Mouse (Mus musculus): ENCODE measurements around the gene 4933427D14Rik.

Gene 4933427D14Rik

DNA sequence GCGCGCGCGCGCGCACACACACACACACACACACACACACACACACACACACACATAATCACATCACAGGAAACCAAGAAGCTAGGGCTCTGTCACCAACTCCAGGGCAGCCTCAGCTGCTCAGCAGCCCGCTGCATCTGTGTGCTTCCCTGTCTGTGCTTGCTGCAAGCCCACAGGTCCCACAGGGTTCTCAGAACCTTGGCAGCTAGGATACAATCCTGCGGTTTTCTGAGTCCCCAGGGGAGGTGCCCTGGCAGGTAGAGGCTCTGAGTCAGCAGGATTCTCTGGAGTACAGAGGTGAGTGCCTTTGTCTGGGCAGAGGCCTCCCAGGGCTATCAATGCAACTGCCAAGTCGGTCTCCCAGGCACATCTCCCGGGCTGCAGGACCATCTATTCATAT is 64.4 kb downstream of the 4933427D14Rik start:
- DNase-seq (ENCODE audit: low read depth, low spot score): no peak

DNA sequence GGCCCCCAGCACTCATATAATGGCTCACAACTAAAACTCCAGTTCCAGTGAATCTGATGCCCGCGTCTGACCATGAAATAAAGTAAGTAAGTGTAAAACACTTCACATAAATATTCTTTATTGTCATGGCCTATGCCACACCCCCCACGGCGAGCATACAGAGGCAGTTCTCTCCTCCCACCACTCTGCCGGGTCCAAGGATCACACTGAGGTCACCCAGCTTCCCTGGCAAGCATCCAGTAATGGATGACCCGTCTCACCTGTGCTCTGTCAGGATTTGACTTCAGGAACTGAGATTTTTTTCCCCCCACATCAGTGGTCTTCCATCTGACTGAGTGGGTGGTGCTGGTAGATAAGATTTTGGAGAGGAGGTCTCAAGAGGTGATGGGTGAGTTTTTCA is 67.1 kb downstream of the 4933427D14Rik start:
- DNase-seq (ENCODE audit: low read depth, low spot score): no peak

DNA sequence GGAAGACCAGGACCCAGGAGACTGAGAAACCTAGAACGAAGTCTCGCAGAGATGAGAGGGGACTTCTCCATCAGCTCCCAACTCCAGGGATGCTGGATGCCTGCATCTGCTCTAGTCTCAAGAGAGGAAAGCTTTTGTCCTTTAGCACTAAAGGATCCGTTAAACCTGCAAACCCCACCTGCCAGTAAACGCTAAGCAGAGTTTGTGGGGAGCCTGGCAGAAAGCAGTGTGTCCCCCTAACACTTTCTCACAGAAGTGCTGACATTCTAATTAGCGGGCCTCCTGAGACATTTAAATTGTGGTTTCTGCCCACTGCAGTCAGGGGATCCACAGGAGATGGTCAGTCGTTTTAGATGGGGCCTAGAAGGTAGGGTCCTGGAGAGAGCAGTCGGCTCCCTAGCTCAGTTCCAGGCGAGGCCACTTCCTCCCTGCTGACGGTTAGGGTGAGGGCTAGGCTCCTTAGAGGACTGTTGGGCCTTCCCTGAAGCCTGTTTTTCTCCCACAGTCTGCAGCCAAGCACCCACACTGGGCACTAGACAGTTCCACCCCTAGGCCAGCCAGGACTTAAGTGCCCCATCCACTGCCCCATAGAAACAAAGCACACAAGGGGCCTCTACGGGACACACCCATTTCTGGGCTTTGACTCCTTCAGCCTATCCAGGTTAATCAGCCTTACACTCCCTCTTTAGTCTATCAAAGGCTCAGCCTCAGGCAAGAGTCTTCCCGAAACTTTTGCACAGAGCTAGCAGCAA is 70.9 kb downstream of the 4933427D14Rik start:
- DNase-seq (ENCODE audit: low read depth, low spot score): no peak

DNA sequence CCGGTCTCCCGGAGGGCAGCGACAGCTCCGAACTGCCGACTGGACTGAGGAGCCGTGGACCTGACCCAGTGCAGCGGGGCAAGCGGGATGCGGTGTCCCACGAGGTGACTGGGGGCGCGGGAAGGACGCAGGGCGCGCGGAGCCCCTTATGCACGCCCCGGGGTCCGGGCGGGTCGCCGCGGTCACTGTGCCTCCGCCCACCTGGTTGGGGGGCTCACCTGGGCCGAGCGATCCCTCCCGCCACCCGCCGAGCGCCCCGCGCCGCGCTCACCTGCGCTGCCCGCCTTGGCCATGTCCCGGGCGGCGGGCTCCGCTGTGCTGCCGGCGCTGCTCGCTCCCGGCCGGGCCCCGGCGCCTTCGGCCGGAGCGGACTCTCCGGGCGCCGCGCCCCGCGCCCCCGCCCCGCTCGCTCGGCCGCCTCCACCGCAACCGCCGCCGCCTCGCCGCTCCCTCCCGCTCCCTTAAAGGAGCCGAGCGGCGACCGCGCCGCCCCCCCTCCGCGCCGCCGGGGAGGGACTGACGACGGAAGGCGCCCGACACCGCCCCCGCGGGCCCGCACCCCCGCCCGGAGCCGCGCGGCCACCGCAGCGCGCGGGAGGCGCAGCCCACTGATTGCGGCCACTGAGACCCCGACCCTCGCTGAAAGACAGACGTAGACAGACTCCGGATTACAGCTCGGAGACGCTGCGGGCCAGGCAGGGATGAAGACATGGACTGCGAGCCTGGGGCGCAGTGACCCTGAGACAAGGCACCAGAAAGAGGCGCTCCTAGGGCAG is 71.7 kb downstream of the 4933427D14Rik start, which contains the start of gene Pitpnm3:
Pitpnm3 (minus strand) TSS at position 396 of the 776 bp plus-strand sequence.
- no peak for DNase-seq (ENCODE audit: low read depth, low spot score)

DNA sequence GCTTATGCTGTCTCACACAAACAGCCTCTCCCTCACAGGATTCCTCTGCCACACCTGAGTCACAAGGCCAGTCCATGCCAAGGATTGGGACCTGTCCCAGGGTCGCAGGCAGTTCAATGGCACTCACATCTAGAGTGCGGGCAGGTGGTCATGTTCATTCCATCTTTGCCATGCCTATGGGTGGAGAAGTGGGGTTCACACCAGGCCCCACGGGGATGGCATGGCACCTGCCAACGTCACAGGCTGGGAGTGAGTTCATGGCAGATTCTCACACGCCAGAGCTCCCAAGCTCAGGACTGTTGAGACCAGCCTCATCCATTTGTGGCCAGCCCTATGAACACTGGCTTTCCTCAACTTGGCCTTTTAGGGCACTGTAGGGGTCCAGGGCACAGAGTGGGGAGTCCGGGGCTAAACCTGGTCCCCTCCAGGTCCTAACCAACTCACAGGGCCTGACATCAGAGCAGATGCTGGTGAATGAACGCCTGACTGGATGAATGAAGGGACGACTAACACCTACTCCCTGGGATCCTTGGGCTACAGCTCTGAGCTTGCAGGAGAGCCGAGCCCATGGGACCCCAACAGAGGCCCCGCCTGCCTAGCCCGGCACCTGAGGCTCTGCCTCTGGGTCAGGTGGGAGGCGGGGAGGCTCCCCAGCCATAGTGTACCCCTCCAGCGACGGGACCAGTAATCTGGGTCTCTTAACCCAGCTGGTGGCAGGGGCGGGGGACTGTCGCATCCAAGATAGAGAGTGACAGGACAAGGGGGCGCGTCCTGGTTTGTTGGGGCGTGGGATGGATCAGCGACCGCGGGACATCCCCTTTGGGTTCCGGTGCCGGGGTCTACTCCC is 72.5 kb downstream of the 4933427D14Rik start:
- no peak for DNase-seq (ENCODE audit: low read depth, low spot score)

DNA sequence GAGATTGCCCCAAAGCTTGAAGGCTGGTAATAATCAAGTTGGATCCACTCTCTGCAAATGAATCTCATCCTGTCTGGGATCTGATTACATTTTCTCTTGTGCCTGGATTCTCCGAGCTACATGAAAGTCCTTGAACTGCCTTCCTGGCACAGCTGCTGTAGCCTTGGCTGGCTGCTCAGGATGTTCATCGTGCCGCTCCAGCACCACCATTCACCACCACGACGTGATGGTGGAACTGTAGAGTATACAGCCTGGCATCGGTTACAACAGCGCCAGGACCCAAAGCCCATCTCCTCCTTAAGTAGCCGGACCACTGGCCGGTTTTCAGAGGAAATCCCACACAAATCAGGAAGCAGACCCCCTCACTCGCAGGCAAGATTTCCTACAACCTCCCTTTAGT is 74.2 kb downstream of the 4933427D14Rik start:
- DNase-seq (ENCODE audit: low read depth, low spot score): no peak

DNA sequence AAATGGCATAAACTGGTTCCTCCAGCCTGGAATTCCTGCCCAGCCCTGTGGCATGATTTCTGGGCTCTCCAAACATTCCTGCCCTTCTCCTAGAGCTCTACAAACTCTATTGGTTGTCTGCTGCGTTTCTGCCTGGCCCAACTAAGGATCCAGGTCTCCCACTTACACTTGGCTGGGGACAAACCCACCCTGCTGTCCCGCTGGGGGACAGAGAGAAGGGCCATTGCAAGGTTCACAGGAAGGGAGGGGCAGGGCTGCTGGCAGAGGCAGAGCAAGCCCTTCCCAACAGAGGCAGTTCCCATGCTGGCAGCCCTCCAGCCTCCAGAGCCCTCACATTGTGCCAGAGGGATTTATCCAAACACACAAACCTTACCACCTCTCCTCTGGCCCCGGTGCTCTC is 75.0 kb downstream of the 4933427D14Rik start:
- DNase-seq (ENCODE audit: low read depth, low spot score): no peak

DNA sequence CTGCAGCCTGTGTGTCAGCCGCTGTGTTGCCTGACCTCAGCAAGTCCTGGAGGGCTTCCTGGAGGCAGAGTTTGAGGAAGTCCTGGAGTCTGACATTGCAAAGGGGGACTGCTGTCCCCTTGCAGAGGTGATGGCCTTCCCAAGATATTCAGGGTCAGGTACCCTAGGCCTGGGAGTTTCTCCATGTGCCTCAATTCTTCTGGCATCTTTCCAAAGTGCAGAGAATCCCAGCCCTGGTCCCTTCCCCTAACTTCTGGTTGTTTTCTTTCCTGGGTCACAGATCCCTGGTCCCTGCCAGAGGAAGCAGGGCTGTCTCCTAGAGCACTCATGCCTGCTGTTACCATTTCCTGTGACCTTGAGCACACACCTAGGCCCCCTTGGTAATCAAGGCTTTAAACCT is 75.6 kb downstream of the 4933427D14Rik start:
- DNase-seq (ENCODE audit: low read depth, low spot score): no peak

DNA sequence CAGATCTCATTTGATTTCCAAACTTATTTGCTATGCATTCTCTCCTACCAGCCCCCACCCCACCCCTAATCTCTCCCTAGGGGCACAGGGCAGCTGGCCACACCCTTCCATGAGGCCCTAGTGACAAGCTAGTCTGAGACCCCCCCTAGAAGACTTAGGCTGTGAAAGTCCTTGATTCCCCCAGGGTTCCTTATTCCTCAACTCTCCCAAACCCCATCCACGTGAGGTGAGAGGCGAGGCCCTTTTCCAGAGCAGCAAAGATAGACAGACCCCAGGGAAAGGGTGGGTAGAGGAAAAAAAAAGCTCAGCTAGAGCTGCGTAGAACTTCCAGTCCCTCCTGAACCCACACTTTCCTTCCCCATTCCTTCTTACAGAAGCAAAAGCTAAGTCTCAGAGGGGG is 76.4 kb downstream of the 4933427D14Rik start:
- DNase-seq (ENCODE audit: low read depth, low spot score): no peak

DNA sequence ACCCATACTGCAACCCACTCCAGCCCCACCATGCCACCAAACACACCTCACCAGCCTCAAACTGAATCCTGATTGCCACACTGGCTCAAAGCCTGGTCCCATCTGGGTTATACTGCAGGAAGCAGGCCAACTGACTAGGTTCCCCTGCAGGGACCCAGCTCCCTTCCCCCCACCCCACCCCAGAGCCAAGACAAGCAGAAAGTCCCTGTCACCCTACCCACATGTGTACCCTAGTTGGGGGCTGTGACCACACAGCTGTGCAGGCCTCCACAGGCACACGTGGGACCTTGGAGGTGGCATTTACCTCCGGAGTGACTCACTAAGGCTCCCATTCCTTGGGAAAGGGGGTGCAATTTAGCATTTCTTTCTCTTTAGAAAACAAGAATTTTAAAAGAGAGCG is 76.8 kb downstream of the 4933427D14Rik start:
- DNase-seq (ENCODE audit: low read depth, low spot score): no peak

DNA sequence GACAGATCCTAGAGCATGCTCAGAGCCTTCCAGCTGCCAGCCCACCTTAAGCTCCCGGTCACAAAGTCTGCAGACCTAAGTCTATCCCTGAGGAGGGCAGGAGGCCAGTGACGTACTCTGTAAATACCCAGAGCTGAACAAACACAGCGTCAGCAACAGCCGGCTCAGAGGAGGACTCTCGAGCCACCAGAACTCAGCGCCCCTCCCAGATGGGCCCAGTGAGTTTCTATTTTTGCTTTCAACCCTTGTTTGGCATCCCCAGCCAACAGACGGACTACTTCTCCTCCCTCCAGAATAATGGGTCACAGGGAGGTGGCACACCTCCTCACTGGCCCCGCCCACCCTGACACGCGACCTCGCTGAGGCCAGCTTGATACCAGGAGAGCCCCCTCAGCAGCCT is 77.2 kb downstream of the 4933427D14Rik start:
- DNase-seq (ENCODE audit: low read depth, low spot score): no peak

DNA sequence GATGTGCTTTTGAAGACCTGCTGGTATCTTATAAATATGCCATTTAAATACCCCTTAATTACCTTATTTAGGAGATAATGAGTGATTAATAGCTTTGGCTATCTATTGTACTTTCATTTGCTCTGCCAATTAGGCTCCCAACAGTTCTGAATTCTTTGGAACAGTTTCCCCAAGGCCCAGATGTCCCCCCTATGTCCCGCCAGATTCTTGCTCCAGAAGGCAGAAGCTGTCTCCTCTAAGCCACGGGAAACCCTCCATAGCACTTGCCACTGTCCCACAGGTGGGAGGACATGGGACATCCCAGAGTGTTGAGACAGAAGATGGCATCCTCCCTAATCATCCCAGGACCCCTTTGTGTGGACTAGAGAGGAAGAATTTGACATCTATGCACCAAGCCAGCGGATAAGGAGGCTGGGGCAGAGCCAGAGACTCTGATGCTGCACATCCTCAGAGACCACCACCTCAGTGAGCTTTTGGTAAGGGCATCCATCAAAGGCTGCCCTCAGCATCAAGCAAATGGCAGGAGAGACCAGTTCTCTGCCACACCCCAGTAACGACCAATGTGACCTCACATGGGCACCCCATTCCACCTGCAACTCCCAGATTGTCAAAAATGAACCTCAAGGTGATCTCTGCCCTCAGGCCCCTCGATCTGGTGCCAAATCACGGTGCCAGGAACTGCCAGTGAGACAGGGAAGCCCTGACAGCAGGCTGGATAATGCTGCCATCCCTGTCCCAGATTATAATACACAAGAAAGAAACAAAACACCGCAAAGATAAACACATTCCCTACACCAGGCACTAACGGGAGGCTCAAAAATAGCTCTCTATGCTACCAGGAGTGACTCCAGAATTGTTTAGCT is 78.0 kb downstream of the 4933427D14Rik start:
- DNase-seq (ENCODE audit: low read depth, low spot score): no peak

DNA sequence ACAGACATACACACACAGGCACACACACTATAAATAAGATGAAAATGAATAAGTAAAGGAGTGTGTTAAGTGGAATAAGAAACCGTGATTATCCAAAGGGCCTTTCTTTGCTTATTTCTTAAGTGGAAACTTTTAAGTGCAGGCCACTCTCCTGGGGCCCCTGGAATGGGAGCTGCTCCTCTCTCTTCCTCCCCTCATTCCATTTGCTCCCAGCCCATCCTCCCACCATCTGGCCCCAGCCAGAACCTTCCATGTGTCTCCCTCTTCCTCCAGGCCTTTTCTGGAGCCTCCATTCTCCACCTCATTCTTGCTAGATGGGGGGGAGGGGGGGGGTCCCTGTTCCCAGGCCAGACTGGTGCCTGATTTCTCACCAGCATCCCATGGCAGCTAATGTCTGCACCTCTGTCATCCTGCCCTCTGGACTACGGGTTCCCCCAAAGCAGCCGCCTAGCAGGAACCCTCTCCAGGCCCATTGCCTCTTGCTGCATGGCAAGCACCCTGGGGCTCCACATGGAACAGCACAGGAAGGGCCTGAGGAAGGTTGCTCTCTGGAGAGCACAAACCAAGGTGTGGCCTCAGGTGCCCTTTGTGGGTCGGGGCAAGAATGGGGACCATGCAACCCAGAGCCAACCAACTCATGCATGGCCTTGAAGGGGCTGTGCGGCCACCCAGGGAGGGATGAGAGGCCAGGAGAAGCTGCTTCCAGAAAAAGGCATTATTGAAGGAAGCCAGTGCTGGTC is 79.6 kb downstream of the 4933427D14Rik start:
- DNase-seq (ENCODE audit: low read depth, low spot score): no peak

DNA sequence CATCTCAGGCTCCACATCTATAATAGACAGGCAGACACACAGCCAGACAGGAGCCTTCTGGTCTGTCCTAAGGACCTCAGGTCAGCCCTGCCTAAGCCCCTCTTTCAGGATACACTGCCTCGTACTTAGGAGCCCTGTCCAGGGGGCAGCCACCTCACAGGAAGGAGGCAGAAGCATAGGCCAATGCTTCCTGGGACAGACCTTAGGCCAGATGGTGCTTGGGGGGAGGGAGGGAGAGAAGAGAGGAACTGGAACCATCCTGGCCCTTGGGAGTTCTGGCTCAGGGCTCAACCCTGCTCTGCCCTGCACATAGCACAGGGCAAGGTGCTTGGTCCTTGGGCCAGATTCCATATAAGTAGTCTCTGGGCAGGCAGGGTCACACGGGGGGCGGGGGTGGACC is 81.5 kb downstream of the 4933427D14Rik start:
- DNase-seq (ENCODE audit: low read depth, low spot score): no peak

DNA sequence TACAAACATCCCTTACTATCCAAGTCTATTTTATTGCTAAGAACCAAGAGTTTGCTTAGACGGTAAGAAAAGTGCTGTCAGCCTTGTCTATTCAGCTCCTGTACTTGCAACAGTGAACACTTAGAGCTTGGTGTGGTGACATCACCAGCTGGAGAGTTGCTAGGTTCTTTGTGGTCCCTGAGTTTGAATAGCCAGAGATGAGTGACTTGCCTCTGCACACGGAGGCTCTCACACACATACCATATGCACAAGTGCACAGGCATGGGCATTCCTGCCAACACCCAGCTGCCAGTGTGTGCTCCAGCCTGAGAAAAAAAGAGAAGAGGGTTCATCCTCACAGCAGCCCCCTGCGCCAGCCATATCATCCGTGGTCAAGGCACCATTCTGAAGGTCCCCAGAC is 83.7 kb downstream of the 4933427D14Rik start:
- no peak for DNase-seq (ENCODE audit: low read depth, low spot score)

DNA sequence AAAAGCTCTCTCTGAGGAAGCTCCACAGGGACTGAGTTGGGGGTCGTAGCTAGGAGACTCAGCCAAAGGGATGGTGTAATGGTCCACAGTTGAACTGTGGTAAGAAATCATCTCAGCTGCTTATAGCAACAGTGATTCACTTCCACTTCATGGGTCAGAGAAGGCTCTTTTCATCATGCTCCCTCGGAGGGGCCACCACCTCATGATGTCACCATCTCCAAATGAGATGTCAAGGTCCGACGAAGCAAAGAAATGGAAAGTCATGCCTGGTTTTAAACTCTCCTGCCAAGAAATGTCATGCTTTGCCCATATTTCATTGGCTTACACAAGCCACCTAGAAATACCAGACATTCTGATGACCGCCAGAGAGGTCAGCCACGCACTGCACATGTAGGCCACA is 86.9 kb downstream of the 4933427D14Rik start:
- DNase-seq (ENCODE audit: low read depth, low spot score): no peak

DNA sequence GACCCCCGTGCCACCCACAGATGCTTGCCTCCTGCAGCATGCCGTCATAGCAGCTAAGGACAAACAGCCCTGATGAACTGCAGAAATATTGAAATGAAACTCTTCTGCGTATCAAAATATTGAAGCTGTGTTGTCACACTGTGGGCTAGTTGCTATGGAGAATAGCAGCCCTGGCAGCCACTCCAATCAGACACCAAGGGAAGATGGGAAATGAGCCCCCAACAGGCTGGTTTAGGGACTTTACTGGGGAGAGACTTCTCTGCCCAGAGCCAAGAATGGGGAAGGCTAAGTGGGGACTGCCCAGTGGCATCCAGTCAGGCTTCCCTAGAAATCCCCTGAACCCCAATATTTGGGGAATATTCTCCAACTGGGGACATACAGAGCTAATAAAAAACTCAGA is 88.6 kb downstream of the 4933427D14Rik start:
- DNase-seq (ENCODE audit: low read depth, low spot score): no peak

DNA sequence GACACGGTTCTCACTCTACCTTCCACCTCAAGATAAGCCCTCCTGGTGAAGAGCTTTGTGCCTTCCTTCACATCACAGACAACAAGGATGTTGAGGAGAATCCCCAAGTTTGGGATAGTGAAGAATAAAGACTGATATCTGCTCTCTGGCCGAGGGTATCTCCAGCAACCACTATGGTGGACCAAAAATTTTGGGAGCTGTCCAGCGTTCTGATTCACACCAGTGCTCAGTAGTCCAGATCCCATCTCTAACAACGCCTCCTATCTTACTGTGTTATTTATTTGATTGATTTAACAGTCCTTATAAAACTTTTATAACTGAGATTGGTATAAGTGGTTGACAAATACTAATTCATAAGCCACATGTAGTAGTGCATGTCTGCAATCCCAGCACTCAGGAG is 94.0 kb downstream of the 4933427D14Rik start:
- no peak for DNase-seq (ENCODE audit: low read depth, low spot score)

DNA sequence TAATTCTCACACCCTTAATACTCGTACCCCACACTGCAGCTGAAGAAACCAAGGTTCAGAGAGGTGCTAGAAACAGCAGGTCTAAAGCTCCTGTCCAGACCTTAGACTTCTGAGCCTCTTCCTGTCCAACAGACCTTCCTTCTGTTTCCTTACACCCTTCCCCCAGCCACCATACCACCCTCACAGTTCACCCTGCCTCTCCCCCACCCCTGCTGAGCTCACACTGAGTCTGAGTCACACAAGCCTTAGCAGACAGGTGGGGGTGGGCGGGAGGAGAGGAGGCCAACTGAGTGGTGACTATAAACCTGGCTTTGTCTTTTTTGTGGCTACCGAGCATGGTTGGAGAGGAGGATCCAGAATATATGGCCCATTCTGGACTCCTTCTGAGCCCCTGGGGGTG is 96.5 kb downstream of the 4933427D14Rik start:
- no peak for DNase-seq (ENCODE audit: low read depth, low spot score)

DNA sequence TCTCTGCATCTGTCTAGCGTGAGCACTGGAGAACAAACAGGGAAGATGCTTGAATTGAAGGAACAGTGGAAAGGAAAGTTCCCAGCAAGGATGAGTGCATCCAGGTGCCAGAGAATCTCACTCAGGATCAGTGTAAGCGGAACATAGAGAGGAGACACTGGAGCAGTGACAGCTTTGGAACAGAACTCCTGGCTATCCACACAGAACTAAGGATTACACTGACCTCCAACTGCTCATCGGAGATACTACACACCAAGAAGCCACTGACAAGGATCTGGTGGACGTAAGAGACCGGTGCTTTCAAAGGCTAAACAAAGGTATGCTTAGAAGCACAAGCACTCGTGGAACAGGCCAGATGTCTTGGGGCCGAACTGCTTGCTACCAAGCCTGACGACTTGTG is 103.0 kb downstream of the 4933427D14Rik start:
- DNase-seq (ENCODE audit: low read depth, low spot score): no peak
